Mouse (Mus musculus) cerebellum, adult 18-20 months (tissue): Measurements from ENCODE around the gene Nbl1.

Experiments used
- DNase-seq, 2 experiments: peaks; one replicate each; pipeline ENCODE4 v3.0.0; 2021

Gene Nbl1

DNA sequence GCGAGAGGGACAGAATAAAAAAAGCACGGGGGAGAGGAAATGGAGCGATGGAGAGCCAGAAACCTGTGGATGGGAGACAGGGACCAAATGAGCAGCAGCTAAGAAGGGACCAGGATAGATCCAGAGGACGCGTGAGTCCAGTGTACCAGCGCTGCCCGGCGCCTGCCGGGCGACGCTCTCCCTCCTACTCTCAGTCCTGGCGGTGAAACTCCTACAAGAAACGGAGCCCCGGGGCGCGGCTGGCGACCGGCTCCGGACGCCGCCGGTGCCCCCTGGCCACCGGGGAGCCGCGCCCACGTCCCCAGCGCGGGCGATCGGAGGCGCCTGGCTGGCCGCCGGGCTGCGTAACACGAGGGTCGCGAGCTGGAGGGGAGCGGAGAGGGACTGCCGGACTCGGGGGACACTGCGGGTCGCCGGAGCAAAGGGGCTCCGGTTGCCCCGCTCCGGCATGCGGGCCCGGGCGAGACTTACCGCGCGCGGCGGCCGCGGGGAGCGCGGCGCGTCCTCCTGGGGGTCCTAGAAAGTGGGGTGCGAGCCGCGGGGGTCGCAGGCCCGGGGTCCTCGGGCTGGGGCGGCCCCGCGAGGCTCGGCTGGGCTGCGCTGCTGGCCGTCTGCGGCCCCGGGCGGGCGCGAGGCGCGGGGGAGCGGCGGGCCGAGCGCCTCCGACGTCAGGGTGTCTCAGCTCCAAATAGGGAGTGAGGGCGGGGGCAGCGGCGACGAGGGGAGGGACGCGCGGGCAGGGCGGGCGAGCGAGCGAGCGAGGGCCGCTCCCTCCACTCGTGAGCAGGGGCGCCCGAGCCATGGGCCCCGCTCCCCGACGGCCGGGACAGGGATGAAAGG, at the start of gene Nbl1:
Gene Nbl1 (minus strand): TSS at position 638 of the 840 bp plus-strand sequence.
- DNase-seq, result no peak

DNA sequence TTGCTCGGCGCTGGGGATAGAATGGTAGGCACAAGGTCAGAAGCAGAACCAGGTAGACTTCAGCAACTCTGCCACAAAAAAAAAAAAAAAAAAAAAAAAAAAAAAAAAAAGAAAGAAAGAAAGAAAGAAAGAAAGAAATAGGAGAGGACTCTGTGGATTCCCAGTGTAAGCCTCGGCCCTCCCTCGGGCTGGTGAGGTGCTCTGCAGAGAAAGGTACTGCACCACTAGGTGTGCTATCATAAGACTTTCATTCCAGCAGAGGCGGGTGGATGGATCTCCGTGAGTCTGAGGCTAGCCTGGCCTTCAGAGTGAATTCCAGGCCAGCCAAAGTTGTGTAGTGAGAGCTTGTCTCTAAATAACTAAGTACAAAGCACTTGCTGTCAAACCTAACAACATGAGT, 49.0 kb upstream of the Nbl1 start:
- DNase-seq, result no peak

DNA sequence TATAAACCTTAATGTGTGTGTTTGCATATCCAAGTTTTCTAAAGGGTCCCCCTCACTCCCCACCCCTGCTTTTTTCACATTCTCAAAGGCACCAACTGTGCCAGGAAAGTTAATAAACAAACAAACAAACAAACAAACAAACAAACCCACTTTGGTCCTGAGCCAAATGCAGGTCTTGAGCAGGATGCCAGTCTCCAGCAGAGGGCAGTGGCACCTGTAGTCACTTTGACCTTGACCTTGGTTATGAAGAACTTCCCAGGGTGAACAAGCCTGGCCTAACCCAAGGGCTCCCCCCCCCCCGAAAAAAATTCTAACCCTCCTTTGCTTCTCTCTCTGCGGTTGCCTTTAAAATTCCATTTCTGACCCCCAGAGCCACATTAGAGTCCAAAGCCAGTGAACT, 47.5 kb upstream of the Nbl1 start:
- DNase-seq, result no peak

DNA sequence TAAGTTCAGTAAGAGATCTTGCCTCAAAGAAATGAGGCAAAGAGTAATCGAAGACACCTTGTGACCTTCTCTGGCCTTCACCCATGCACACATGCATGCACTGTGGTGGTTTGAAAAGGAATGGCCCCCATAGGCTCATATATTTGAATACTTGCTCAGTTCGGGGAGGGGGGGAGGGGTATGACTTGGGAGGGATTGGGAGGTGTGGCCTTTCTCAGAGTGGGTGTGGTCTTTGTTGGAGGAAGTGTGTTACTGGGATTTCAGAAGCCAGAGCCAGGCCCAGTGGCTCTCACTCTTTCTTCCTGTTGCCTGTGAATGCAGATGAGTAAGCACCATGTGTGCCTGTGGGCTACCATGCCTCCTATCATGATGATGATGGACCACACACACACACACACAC, 43.2 kb upstream of the Nbl1 start:
- no peak for DNase-seq

DNA sequence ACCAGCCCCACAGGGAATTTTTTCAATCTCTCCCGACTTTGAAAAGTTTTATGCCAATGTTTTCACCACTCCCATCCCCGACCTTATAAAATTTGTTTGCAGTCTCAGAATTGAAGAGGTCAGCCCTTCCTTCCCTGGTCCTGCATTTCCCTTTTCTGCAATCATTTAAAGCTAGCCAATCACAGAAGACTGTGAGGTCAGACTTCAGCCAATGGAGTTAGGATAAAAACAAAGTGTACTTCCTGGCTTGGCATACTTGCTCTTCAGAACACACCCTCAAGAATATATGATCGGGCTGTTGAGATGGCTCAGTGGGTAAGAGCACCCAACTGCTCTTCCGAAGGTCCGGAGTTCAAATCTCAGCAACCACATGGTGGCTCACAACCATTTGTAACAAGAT, 40.3 kb upstream of the Nbl1 start:
- DNase-seq, result no peak

DNA sequence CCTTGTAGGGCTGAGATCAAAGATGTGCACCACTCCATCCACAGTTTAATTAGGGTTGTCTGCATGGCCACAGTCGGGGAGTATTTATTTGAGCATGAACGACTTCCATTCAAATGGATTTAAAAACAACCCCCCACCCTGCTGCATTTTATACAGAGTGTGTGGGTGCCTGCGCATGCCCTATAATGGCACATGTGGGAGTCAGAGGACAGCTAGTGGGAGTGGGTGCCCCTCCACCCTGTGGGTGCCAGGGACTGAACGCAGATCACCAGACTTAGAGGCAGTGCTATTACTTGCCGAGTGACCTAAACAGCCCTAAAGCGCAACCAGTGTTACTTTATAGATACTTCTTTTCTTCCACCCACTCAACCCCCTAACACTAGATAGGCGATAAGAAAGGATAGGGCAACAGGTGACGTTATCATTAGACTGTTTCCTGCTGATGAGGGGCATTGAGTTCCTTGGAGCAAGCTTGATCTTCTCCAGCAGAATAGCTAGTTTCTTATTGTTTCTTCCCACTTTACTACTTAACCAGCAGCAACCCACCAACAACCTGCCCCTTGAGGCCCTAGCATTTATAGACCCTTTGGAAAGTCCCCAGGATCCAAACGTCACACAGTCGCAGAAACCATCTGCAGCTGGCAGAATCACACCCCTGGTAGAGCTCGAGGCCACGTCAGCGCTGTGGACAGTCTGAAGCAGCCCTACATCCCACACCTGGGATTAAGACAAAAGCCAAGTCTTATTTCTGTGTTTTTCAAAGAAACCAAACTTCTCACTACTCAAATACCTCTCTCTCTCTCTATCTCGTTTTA, 39.3 kb upstream of the Nbl1 start:
- no peak for DNase-seq

DNA sequence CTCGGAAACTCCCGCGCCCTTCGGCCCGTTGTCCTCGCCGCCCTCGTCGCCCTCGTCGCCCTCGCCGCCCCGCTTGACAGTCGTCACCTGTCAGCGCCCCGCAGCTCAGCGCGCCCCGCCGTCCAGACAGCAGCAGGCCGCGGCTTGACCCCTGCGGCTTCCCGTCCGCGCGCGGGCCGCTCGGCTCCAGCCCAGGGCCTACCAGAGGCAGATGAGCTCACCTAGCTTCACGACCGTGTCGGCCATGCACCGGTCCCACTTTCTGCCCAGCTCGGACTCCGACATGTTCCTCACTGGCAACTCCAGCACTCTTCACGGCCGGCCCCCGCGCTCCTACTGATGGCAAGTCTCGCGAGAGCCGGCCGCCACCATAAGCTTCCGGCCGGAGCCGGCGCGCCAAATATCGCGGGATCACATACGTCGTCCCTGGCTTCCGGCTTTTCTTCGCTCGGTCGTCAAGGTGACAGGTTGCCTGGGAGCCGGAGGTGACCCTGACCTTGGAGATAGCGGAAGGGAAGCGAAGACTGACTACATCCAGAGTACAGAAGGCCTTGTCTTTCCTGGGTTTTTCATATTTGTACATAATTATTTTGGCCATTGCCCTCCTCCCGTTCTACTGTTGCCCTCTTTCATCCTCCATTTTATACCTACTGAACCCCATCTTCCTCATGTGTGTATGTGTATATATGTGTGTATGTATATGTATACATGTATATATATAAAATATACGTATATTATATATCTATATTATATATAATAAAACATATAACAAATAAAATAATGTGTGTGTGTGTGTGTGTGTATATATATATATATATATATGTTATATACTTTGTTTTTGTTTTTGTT, 38.1 kb upstream of the Nbl1 start, which contains the start of gene Minos1:
Gene Minos1 (minus strand): TSS at position 413 of the 849 bp plus-strand sequence.
- peak; percentile 96 to 98 for DNase-seq

DNA sequence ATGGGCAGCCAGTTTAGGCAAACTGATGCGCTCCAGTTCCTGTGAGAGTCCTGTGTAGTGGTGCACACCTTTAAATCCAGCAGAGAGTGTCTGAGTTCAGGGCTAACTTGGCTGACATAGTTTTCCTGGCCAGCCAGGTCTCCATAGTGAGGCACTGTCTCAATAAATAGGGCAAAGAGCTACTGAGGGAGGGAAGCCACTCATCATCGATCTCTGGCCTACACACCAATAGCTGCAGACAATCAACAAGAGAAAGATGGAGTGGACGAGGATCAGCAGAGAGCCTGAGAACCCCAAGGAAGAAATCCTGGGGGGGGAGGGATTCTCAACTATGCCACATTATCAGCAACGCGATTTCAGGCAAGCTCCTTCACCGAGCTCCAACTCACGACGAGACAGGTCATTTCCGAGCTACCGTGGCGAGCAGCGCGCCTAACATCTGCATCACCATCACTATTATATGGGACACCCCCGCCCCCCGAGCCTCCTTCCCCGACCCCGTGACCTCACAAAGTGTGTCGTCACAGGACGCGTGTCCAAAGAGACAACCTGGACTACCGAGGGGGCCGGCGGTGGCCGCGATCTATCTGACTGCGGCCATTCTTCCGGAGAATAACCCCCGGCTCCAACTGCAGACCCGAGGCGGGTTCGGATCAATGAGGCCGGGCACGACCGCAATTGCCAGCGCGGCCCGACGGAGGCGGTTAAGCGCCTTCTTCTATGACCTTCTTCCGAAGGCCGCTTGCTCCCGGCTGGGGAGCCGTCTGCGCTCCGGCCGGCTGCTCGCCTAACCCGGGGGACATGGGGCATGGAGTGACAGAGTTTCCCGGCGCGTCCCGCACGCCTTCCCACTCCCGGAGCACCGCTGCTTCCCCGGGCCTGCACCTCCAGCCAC, 37.3 kb upstream of the Nbl1 start:
- DNase-seq, result peak in 1 of 2 experiments; percentile 37

DNA sequence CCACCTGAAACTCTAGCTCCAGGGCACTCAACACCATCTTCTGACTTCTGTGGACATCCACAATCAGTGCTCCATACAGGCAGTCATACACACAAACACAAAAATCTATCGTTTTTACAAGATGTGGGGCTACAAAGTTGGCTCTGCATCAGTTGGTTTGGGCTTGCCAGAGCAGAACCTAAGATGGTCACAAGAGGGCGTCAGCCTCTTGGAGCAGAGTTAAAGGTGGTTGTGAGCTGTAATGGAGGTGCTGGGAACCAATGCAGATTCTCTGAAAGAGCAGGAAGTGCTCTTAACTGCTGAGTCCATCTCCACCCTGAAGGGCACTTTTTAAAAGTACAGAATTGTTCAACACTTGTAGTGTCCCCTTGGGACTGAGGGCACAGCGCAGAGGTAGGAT, 33.7 kb upstream of the Nbl1 start:
- no peak for DNase-seq

DNA sequence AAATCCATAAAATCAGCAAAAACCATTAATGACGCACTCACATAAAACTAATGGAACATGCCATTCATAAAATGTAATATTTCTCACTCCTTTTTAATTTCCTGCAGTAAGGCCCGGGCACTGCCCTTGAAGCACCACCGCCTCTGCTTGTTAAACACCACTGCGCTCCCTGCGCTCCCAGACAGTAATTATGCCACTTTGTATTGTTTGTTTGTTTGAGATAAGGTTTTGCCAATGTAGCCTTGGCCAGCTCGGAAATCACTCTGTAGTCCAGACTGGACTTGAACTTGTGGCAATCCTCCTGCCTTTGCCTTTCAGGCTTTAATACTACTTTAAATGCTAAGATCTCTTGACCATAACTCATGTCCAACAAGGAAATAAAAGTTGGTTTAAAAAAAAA, 32.1 kb upstream of the Nbl1 start:
- no peak for DNase-seq

DNA sequence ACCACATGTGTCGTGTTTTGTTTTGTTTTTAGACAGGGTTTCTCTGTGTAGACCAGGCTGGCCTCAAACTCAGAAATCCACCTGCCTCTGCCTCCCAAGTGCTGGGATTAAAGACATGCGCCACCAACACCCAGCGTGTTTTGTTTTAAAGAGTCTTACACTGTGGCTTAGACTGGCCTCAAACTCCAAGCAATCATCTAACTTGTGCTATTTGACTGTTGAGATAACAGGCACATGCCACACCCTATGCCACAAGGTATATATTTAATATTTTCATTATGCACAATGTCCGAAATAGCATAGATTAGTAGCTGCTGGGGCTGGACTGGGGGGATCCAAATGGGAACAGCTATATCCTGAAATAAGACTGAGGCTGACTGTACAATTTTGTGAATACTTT, 29.8 kb upstream of the Nbl1 start:
- no peak for DNase-seq

DNA sequence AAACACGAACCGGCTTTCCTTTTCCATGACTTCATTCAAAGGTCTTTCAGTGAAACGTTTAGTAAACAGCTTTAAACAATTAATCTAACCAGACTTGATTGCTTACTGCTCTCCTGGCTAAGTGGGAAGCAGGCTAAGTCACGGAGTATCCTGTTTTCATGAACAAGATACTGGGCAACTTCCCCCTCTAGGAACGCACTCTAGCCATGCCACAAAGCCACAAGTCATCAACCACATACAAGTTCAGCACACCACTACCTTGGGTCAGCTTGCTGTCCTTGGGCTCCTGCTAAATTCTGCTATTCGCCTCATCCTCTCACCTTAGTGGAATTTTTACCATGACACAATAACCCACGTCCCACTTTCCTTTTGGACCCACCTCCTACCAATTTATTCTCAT, 28.2 kb upstream of the Nbl1 start:
- DNase-seq, result no peak

DNA sequence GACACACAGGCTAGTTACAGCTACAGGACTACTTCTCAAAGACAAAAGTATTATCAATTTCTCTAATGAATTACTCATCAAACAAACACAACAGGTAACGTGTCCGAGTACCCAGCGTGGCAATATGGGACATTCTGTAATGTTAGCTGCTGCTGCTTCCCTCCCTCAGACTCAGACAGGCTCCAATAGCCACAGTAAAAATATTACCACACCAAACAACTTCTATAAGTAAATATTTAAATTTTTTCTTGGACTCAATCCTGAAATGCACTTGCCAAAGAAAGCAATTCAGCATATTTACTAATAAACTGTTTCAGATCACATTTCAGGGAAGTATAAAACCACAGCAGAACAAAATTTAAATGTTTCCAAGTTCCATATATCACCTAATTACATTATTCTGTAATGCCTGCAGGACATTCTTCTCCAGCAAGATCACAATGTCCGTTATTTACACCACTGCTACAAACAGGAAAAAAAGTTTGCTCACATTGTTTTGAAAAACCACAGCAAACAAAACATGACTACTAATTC, 27.6 kb upstream of the Nbl1 start:
- DNase-seq, result no peak

DNA sequence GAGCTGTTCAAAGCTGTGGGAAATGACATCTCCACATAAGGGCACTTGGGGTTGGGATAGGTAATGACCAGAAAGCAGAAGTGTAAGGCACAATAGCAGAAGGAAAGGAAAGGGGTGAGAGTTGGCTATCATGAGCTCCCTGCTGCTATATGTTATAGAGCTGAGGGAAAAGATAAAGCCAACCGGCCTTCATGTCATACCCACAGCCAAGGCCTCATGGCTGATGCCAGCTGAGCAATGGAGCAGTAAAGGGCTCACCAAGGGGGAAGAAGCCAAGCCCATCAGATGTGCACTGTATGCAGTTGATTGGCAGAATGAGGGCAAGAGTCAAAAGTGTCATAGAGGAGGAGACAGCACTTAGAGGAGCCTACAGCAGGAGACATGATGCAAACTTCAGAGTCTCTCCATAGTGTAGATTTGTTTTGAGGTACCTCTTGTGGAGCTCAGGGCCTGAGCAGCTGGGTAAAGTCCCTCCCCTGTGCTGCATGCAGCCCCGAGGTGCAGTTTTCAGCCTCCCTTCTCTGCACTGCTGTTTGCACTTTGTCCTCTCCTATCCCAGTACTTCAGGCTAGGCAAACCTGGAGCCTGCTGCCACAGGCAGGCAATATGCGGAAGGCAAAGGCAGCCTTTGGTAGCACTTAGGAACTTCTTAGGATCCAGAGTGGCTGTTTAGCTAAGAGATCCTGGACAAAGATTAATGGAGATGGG, 23.7 kb upstream of the Nbl1 start:
- DNase-seq, result no peak

DNA sequence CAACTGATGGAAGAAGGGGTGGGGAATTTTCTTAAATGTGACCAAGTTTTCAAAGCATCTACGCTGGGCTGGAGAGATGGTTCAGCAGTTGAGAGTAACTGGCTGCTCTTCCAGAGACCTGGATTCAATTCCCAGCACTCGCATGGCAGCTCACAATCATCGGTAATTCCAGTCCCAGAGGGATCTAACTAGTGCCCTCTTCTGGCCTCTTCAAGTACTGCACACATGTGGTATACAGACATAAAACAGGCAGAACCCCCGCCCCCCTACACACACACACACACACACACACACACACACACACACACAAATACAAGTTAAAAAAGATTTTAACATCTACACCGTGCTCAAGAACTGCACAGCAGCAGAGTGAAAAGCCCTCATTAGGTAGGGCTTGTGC, 22.9 kb upstream of the Nbl1 start:
- no peak for DNase-seq

DNA sequence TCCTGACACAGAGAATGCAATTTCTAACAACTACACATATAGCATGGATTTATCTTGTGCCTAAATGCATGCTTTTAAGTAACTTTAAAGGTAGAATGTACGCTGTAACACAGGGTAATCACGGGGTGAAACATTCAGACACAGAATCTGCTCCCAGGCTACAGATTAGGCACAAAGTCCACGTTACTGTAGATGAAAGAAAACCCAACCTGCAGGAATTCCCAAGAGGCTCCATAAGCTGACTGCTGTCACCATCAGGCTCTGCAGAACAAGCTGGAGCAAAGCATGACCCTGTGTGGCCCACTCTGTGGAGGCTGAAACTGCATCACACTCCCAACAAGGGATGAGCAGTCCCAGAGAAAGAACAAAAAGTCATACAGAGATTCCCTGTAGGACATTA, 19.7 kb upstream of the Nbl1 start:
- no peak for DNase-seq

DNA sequence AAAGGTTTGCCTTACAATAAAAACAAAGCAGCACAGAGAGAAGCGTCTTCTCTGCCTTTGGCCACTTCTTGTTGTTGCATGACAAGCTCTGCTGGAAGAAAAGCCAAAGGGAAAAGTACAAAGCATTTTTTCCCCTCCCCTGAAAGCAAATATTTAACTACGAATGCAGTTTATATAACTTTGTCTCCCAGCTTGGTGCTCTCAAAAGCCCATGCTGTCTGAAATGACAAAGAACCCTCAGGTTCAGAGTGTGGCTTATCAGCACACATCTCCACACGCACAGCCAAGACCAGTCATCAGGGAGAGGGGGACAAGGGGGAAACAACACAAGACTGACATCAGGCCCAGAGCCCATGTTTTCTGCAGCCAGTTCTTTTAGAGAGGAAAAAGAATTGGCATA, 18.6 kb upstream of the Nbl1 start:
- no peak for DNase-seq

DNA sequence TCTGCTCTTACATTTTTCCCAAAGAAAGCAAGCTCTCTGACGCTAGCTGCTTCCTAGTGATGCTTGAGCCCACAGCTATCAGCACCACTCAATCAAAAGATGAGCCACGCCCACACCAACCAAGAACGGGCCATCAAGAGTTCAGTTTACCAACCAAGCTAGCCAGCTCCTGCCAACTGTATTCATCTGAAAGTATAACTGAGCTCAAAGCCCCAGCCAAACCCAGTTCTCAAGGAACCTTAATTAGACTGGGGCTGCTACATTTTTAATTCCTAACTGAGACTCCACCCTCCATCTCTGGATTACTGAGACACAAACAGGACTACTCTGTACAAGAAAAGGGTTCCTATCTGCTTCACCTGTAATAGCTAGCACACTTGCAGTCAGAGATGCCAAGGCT, 18.1 kb upstream of the Nbl1 start:
- DNase-seq, result no peak

DNA sequence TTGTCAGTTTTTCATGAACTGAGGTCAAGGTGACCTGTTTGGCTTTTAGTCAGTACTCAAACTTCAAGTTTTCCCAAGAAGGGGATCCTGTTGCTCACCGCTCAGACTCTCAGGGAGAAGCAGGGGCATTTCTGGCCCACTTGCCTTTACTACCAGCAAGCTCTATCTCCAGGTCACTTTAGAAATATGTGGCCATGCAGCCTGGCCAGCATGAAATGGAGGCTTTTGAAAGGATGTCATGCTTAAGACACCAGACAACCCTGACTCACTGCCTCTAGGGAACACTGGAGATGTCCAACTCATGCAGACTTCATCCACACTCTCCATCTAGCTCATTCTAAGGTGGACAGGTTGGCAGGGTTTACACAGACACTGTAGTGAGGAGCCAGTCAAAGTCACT, 12.7 kb upstream of the Nbl1 start:
- DNase-seq, result no peak

DNA sequence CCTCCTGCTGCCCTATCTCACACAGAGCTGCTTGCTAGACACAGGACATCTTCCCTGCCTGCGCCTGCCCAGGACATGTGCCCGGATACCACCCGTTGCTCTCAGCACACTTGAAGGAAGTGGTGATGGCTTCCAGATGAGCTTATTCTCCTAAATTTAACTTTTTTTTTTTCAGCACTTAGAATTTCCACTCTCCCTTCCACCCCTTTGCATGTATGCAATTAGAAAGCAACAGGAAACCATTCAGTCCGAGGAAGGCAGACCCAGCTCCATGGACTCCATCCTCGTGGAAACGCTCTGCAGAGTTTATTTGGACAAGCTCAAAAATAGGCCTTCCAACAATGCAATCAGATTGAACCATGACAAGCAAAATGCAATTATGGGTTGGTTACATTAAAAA, 8.8 kb upstream of the Nbl1 start:
- DNase-seq, result no peak

DNA sequence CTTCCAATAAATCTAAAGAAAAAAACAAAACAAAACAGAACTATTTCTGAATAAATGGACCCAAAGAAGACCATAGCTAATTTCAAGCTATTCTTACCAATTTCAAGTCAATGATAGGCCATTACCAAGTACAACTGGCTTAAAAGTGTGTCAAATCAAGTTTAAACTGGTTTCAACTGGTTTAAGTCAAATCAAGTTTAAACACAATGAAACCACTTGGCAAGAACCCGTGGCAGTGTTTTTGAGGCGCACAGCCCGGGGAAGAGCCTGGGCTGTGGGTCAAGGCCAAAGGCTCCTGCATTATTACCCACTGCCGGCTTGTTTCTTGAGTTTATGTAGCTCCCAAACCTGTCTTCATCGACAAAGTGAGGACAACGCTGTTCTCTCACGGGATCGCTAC, 7.5 kb upstream of the Nbl1 start:
- no peak for DNase-seq
